Mouse (Mus musculus) Patski (cell line): Measurements from ENCODE around the gene Cend1. TPM values are rescaled to one million over a fixed set of nuclear protein-coding genes. Genes with fewer than 3 reads are reported as not detected.

Experiments used
- ATAC-seq: fragments of 100-300 bp; one replicate; pipeline ENCODE4 v1.8.0; 2021
- CTCF ChIA-PET: fragments of 350-600 bp; sonication (Branson Sonifier 250); formaldehyde crosslinking; loops from one replicate; lab custom pipeline; 2022; ENCODE audit warnings: inconsistent platforms; lab: Charles Lee
- POLR2A ChIA-PET: fragments of 350-600 bp; sonication (Branson Sonifier 250); formaldehyde crosslinking; loops from one replicate; lab custom pipeline; 2022; ENCODE audit warnings: antibody characterized with exemption, inconsistent platforms; lab: Charles Lee
- DNase-seq: peaks from one replicate; pipeline ENCODE4 v3.0.0-alpha.2; 2011; ENCODE audit warnings: low read depth, low spot score
- H3K27me3 ChIP-seq: fragments of 371-371 bp; one replicate; pipeline ENCODE4 v1.5.1; 2021
- CTCF ChIP-seq: fragments of 100-300 bp; IDR thresholded peaks from one replicate; pipeline ENCODE4 v1.5.1; 2021
- in situ Hi-C: fragments of 300-500 bp; cut with MboI; formaldehyde crosslinking; loops from 3 replicates; pipeline ENCODE4 v1.11.1; 2018; ENCODE audit warnings: low pct_unique_long_range_greater_than_20kb, mixed read lengths
- polyA plus RNA-seq: library from polyadenylated mRNA; unstranded; gene quantifications from one replicate; pipeline ENCODE4 v1.2.3, GENCODE M21; 2021

Cend1 gene
- polyA plus RNA-seq, 1 experiment from 2014 or later, result 0.04 TPM

- H3K27me3 ChIP-seq, result no peaks in the 10 kb centered on the region
- ATAC-seq (no peak), DNase-seq (no peak)
- CTCF ChIA-PET, result interaction anchor here (1.3 kb wide), 1 partner anchor 16 kb away, joined by 3 read pairs; no protein-coding TSS in a partner anchor
- in situ Hi-C loops, result loop anchor here (25.0 kb wide), 1 partner anchor 927 kb away; the partner anchor contains the start of genes Ctsd and Gm49369
- POLR2A ChIA-PET, result interaction anchor here (0.7 to 6.5 kb wide), 2 partner anchors 8 to 72 kb away, joined by 4 to 47 read pairs; partner anchors contain the start of gene Cd151
- no peak for TF ChIP-seq CTCF
Observed at GRCm38 (mm10) chr7:141460001-141460390, 30.7 kb upstream of the Cend1 start.

- DNase-seq, result no peak
- ChIA-PET POLR2A (interaction anchor here (1.4 to 6.5 kb wide), 2 partner anchors 9 to 12 kb away, joined by 5 to 47 read pairs; partner anchors contain the start of gene Cd151), CTCF (interaction anchor here (1.4 to 1.6 kb wide), 2 partner anchors 11 to 25 kb away, joined by 3 to 7 read pairs; no protein-coding TSS in a partner anchor)
- H3K27me3 ChIP-seq, result no peaks in the 10 kb centered on the region
- in situ Hi-C loops, result loop anchor here (25.0 kb wide), 1 partner anchor 928 kb away; the partner anchor contains the start of genes Ctsd and Gm49369
- ATAC-seq, result no peak
- no peak for TF ChIP-seq CTCF
Observed at GRCm38 (mm10) chr7:141459301-141459711, 30.0 kb upstream of the Cend1 start.

DNA sequence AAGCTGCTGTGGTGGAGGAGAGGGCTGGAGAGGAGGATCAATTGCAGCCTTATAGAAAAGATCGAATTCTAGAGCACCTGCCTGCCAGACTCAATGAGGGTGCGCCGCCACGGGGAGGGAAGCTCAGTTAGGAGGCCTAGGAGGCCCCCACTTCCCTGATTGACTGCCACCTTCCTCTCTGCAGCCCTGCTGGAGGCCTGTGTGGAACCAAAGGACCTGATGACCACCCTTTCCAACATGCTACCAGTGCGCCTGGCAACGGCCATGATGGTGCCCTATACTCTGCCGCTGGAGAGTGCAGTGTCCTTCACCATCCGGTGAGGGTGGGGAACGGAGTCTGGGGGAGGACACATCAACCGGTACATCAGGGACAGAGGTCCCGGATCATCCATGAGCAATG, 29.4 kb upstream of the Cend1 start:
- no peak for DNase-seq
- H3K27me3 ChIP-seq, result no peaks in the 10 kb centered on the region
- ChIA-PET POLR2A (interaction anchor here (1.4 to 6.5 kb wide), 2 partner anchors 9 to 13 kb away, joined by 5 to 47 read pairs; partner anchors contain the start of gene Cd151), CTCF (interaction anchor here (1.0 to 1.6 kb wide), 3 partner anchors 9 to 26 kb away, joined by 3 to 7 read pairs (median 3); partner anchors contain the start of gene Cd151)
- in situ Hi-C loops, result loop anchor here (25.0 kb wide), 1 partner anchor 929 kb away; the partner anchor contains the start of genes Ctsd and Gm49369
- ATAC-seq, result no peak
- no peak for TF ChIP-seq CTCF

GRCm38 (mm10) chr7:141457986-141458660, 28.8 kb upstream of the Cend1 start:
- ChIA-PET CTCF (interaction anchor here (1.0 to 1.7 kb wide), 6 partner anchors 9 to 48 kb away, joined by 3 to 7 read pairs (median 4); partner anchors contain the start of gene Cd151), POLR2A (interaction anchor here (1.4 to 6.5 kb wide), 2 partner anchors 10 to 13 kb away, joined by 5 to 47 read pairs; partner anchors contain the start of gene Cd151)
- no peaks in the 10 kb centered on the region for H3K27me3 ChIP-seq
- ATAC-seq, result no peak
- no peak for DNase-seq
- no peak for TF ChIP-seq CTCF
- in situ Hi-C loops, result loop anchor here (25.0 kb wide), 1 partner anchor 929 kb away; the partner anchor contains the start of genes Ctsd and Gm49369

GRCm38 (mm10) chr7:141457236-141457635, 27.9 kb upstream of the Cend1 start:
- H3K27me3 ChIP-seq, result no peaks in the 10 kb centered on the region
- in situ Hi-C loops, result loop anchor here (25.0 kb wide), 1 partner anchor 930 kb away; the partner anchor contains the start of genes Ctsd and Gm49369
- ChIA-PET CTCF (interaction anchor here (0.9 to 1.7 kb wide), 4 partner anchors 10 to 96 kb away, joined by 3 to 6 read pairs (median 4); partner anchors contain the start of gene Cd151), POLR2A (interaction anchor here (0.6 to 6.5 kb wide), 5 partner anchors 8 to 100 kb away, joined by 3 to 47 read pairs (median 3); partner anchors contain the start of gene Cd151)
- no peak for TF ChIP-seq CTCF
- DNase-seq (no peak), ATAC-seq (no peak)

DNA sequence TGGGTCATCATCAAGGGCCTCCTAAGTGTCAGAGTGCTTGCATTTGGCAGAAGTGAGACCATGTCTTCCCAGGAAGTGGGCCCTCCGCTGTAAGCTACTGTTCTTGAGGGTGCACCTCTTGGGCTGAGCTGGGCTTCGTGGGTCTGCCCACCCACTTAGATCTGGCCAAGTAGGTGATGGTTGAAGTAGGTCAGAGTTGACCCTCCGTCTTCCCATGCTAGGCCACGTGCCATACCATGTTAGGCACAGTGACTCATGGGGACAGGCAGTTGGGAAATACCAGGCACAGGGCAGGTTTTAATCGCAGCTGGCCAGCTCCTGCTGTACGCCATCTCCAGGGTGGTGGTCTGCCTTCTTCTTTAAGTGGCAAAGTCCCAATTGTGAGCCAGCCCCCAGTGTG, 27.4 kb upstream of the Cend1 start:
- no peak for DNase-seq
- H3K27me3 ChIP-seq, result no peaks in the 10 kb centered on the region
- in situ Hi-C loops, result loop anchor here (25.0 kb wide), 1 partner anchor 931 kb away; the partner anchor contains the start of genes Ctsd and Gm49369
- ChIA-PET POLR2A (interaction anchor here (0.6 to 6.5 kb wide), 5 partner anchors 9 to 100 kb away, joined by 3 to 47 read pairs (median 3); partner anchors contain the start of gene Cd151), CTCF (interaction anchor here (0.9 to 1.7 kb wide), 4 partner anchors 10 to 96 kb away, joined by 3 to 6 read pairs (median 4); partner anchors contain the start of gene Cd151)
- TF ChIP-seq CTCF, result no peak
- ATAC-seq, result no peak

DNA sequence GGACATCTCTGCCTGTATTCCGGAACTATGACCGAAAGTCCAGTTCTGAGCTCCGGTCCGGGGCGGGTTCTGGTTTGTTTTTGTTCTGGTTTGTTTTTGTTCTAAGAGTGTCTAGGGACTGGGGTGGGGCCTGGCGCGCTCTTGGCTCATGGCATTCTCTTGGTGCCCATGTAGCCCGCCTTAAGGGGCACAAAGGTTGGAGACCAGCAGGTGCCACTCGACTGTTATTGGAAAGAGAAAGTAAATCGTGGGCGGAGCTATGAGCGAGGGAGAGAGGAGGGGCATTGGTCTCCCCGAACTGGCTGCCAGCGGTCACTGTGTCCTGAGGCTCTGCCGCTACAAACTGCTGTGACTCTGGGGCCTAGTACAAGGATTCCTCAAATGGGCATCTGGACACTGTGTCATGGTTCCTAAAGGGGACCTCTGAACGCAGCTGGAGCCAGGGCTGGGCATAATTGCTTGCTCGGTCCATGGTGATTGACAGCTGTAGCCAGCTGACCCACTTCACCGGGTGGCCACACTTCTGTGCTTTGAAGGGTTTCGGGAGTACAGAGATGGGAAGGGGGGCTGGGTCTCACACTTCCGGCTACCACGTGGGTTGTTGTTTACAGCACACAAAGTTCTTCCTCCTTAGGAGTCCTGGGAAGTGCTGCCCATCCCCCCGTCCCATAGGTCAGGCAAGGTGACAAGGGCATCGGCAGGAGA, 26.5 kb upstream of the Cend1 start:
- TF ChIP-seq CTCF, result no peak
- no peaks in the 10 kb centered on the region for H3K27me3 ChIP-seq
- in situ Hi-C loops, result loop anchor here (25.0 kb wide), 1 partner anchor 932 kb away; the partner anchor contains the start of genes Ctsd and Gm49369
- POLR2A ChIA-PET, result interaction anchor here (1.2 to 6.5 kb wide), 5 partner anchors 9 to 24 kb away, joined by 3 to 47 read pairs (median 4); partner anchors contain the start of gene Cd151
- CTCF ChIA-PET, result interaction anchor here (1.1 to 1.3 kb wide), 2 partner anchors 14 to 17 kb away, joined by 3 read pairs; no protein-coding TSS in a partner anchor
- ATAC-seq, result peak; percentile 29
- no peak for DNase-seq

- CTCF ChIA-PET, result interaction anchor here (1.1 to 1.3 kb wide), 2 partner anchors 14 to 17 kb away, joined by 3 read pairs; no protein-coding TSS in a partner anchor
- DNase-seq (no peak), ATAC-seq (peak; percentile 77)
- no peak for TF ChIP-seq CTCF
- POLR2A ChIA-PET, result interaction anchor here (0.9 to 6.5 kb wide), 4 partner anchors 13 to 25 kb away, joined by 3 to 47 read pairs (median 4); partner anchors contain the start of gene Cd151
- in situ Hi-C loops, result loop anchor here (5.0 to 25.0 kb wide), 2 partner anchors 43 to 932 kb away; partner anchors contain the start of genes Ctsd, Gatd1 and Gm49369
- H3K27me3 ChIP-seq, result no peaks in the 10 kb centered on the region
Observed at GRCm38 (mm10) chr7:141454967-141455551, 25.8 kb upstream of the Cend1 start, which contains the start of gene Pnpla2. Gene Pnpla2 (plus strand): TSS chr7:141455198.
